Mouse (Mus musculus) central nervous system, embryonic 18 days (tissue): ENCODE data around the gene Rap1gap. TPM values are rescaled to one million over a fixed set of nuclear protein-coding genes. Genes with fewer than 3 reads are reported as not detected.

Experiments used
- polyA plus RNA-seq: library from polyadenylated mRNA; depleted of rRNA; stranded (reverse); fragments of >200 nt; gene quantifications from 2 replicates; pipeline ENCODE4 v1.2.3, GENCODE M21; 2012; rRNA removed

Rap1gap gene
- 172 TPM in 2 replicates for polyA plus RNA-seq

GRCm38 (mm10) chr4:137664433-137664979 lies at the start of gene Rap1gap:
Rap1gap (plus strand) TSS chr4:137664726.

Other genes starting within 250 kb of the Rap1gap start
- gene Cela3b, start 234.2 kb upstream of the Rap1gap start, polyA plus RNA-seq, result not detected in 2 replicates
- gene 1700013G24Rik, start 211.4 kb upstream of the Rap1gap start, polyA plus RNA-seq, result not detected in 2 replicates
- 4.7 and 6.2 TPM in 2 replicates for gene Hspg2, start 196.0 kb upstream of the Rap1gap start, polyA plus RNA-seq
- gene Ldlrad2, start 90.2 kb upstream of the Rap1gap start, polyA plus RNA-seq, result not detected in 2 replicates
- gene Usp48, start 71.0 kb upstream of the Rap1gap start, polyA plus RNA-seq, result 142 and 144 TPM in 2 replicates
- gene Alpl, start 131.7 kb downstream of the Rap1gap start, polyA plus RNA-seq, result 7.4 and 17.3 TPM in 2 replicates
- 9.8 and 10.0 TPM in 2 replicates for gene Ece1, start 197.5 kb downstream of the Rap1gap start, polyA plus RNA-seq